Mouse (Mus musculus): ENCODE data around the gene Nectin1. TPM values are rescaled to one million over a fixed set of nuclear protein-coding genes. Genes with fewer than 3 reads are reported as not detected.

The Nectin1 gene
- polyA plus RNA-seq, 1 experiment from 2014 or later = 5.0 TPM

DNA sequence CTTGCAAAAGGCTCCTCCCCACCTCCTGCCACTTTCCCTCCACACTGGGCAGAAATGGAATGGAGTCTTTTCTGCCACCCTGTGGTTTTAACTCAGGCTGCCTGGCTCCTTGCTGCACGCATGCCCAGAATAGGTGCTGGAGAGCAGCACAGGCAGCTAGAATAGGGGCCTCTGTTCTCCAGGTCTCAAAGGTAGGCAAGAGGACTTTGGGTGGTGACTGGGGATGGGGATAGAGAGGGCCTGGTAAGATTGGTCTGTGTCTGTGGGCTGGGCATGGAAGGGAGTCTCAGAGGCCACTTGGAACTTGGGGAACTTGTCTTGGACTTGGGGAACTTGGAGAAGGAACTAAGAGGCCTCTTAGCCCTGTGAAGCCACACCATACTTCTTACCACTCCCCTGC is 27.3 kb downstream of the Nectin1 start:
- no peaks in the 10 kb centered on the region for H3K36me3 ChIP-seq (replicated peaks)
- no peak for DNase-seq (ENCODE audit: low spot score)
- H3K27ac ChIP-seq (replicated peaks) = no peak overlapping the region
- H3K4me1 ChIP-seq = peaks cover 71% of the 10 kb centered on the region
- H3K4me3 ChIP-seq = no peak overlapping the region
- WGBS = 84% methylated on average over 1 of the region's 1 CpGs
- H3K27me3 ChIP-seq (replicated peaks; ENCODE audit: low read depth, poor library complexity, severe bottlenecking) = no peaks in the 10 kb centered on the region
- H3K9me3 ChIP-seq = no peaks in the 10 kb centered on the region

DNA sequence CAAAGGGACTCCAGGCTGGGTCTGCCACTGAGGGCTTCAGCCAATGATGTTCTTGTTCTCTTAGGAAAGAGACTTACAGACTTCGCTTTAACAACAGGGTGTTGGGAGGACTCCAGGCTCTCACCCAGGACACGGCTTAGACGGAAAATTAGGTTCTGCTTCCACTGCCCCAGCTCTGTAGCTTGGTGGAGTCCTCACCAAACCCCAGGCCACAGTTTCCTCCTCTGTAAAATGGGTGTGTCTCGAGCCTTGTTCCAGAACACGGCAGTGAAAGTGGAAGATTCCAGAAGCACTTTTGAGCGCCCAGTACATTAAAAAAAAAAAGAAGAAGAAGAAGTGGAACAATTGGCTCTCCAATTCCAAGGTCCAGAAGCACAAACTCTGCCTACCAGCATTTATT is 28.7 kb downstream of the Nectin1 start:
- Histone ChIP-seq H3K27me3 (replicated peaks; ENCODE audit: low read depth, poor library complexity, severe bottlenecking) (no peaks in the 10 kb centered on the region), H3K4me3 (no peak overlapping the region), H3K27ac (replicated peaks) (no peak overlapping the region), H3K9me3 (no peaks in the 10 kb centered on the region), H3K36me3 (replicated peaks) (no peaks in the 10 kb centered on the region), H3K4me1 (peaks cover 76% of the 10 kb centered on the region)
- 87% methylated on average over 6 of the region's 6 CpGs for WGBS
- no peak for DNase-seq (ENCODE audit: low spot score)

DNA sequence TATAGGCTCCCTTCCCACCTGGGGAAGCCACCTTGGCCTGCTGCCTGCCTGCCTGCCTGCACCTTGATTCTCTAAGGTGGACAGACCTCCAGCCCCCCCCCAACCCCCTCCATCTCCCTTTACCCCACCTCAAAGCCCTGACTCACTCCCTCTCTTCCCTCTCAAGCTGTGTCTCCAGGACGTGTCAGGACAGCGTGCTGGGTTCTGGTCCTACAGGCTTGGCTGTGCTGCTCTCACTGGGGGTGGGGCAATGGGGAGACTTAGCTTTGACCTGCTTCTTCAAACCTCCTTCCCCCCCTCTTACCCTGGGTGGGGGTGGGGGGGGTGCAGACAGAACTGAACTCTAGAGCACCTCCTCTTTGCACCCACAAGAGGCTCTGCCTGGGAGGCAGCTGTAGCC is 29.7 kb downstream of the Nectin1 start:
- Histone ChIP-seq H3K27ac (replicated peaks) (peak overlapping the region; percentile 44; the same call in 1 of the 2 replicates), H3K4me1 (peaks cover 78% of the 10 kb centered on the region), H3K4me3 (no peak overlapping the region), H3K27me3 (replicated peaks; ENCODE audit: low read depth, poor library complexity, severe bottlenecking) (no peaks in the 10 kb centered on the region), H3K9me3 (no peaks in the 10 kb centered on the region), H3K36me3 (replicated peaks) (no peaks in the 10 kb centered on the region)
- WGBS = 78% methylated on average over 2 of the region's 2 CpGs
- no peak for DNase-seq (ENCODE audit: low spot score)

DNA sequence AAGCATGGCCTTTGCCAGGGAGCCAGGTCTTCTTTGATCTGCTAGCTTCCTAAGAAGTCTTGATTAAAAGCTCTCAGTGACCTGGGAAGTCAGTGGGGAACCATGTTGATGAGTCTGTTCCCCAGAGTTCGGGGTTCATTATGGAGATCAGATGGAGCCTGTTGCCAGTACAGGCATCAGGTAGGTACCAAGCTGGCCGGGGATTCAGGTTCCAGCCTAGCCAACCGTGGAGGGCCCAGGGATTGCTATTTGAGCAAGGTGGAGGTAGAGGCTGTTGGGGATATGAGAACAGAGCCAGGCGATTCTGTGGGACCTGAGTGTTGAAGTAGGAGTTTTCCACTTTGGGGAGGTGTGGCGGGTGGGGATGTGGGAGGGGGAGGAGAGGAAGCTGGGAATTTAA is 30.6 kb downstream of the Nectin1 start:
- Histone ChIP-seq H3K9me3 (no peaks in the 10 kb centered on the region), H3K36me3 (replicated peaks) (no peaks in the 10 kb centered on the region), H3K27ac (replicated peaks) (no peak overlapping the region), H3K4me3 (no peak overlapping the region), H3K27me3 (replicated peaks; ENCODE audit: low read depth, poor library complexity, severe bottlenecking) (no peaks in the 10 kb centered on the region), H3K4me1 (peaks cover 78% of the 10 kb centered on the region)
- DNase-seq (ENCODE audit: low spot score) = no peak
- WGBS = 73% methylated on average over 5 of the region's 5 CpGs

DNA sequence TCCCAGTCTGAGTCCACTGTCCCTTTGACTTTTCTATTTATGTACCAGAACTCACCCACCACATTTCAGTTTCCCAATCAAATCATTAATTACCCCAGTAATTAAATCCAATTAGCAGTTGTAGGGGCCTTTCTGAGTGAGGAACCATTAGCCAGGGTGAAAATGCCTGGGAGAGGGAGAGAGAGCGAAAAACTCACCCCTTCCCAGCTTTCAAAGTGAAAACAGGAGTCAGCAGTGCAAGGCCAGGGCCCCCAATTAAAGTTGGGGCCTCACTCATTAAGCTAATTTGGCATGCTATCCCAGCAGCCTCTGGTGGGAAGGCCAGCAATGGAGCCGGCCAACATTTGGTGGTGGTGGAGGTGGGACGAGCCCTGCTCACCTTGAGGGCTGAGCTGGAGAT is 32.4 kb downstream of the Nectin1 start:
- H3K4me1 ChIP-seq = peaks cover 78% of the 10 kb centered on the region
- WGBS = 72% methylated on average over 3 of the region's 3 CpGs
- H3K27ac ChIP-seq (replicated peaks) = no peak overlapping the region

DNA sequence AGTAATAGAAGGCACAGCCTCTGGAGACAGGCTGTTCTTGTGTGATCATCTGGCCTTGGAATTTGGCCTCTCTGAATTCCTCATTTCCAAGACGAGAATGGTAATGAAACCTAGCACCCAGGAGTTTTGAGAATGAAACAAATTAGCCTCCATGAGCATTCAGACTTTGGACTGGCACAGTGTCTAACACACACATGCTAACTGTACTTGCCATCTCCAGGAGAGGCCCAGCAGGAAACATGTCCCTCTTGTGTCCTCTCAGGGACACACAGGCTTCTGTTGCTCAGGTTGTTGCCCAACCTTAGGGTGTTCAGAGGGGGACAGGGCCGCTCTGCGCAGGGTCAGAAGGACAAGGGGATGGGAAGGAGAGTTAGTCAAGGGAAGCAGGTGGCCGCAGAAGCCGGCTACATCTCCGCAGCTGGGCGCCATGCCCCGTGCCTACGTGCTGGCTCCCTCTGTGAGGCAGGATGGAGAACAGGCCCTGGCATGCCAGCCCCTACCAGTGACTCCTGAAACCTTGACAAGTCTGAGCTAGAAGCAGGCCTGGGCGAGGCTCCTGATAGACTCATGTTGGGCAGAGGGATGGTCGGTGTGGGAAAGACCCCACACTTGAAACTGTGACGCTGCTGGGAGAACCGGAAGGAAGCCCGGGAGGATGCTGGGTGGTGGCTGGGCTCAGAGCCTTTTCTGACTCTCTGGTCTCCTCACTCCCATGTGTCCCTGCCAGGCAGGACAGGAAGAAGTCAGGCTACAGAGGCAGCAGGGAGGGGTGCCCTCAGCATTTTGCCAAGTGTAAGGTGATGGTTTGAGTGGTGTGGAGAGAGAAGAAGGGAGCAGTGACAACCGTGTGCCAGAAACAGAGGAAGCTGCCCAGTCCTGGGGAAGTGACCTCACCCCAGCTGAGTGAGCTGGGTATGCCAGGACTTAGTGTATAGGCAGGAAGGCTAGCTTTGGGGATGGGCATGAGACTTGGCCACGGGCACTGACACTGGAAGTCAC is 33.9 kb downstream of the Nectin1 start:
- Histone ChIP-seq H3K36me3 (replicated peaks) (no peaks in the 10 kb centered on the region), H3K4me3 (no peak overlapping the region), H3K9me3 (no peaks in the 10 kb centered on the region), H3K4me1 (peaks cover 90% of the 10 kb centered on the region), H3K27ac (replicated peaks) (peak overlapping the region; percentile 20), H3K27me3 (replicated peaks; ENCODE audit: low read depth, poor library complexity, severe bottlenecking) (0 out of 2 replicates have a peak, but pooled peaks cover 4% of the 10 kb centered on the region)
- 81% methylated on average over 16 of the region's 16 CpGs for WGBS
- DNase-seq (ENCODE audit: low spot score) = no peak

More for the DNA sequence above, 32.4 kb downstream of the Nectin1 start:
- no peak for DNase-seq (ENCODE audit: low spot score)
- Histone ChIP-seq H3K9me3 (no peaks in the 10 kb centered on the region), H3K4me3 (no peak overlapping the region), H3K36me3 (replicated peaks) (no peaks in the 10 kb centered on the region), H3K27me3 (replicated peaks; ENCODE audit: low read depth, poor library complexity, severe bottlenecking) (0 out of 2 replicates have a peak, but pooled peaks cover 4% of the 10 kb centered on the region)

DNA sequence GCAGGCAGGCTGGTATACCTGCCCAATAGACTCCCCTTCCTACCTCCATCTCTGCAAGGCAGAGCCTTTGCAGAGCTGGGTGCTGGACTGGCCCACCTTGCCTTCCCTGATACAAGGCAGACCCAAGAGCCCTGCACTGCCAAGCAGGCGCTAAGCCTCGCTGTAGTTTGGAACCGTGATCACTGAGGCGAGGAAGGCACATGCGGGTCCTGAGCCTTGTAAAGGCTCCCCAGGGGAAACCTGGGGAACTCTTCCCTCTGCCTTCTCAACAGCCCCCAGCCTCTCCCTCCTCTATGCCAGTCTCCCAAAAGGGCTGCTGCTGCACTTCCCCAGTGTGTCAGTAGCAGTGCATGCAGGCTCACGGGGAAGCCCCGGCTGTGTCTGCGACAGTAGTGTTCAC is 37.1 kb downstream of the Nectin1 start:
- no peaks in the 10 kb centered on the region for H3K36me3 ChIP-seq (replicated peaks)
- 0 out of 2 replicates have a peak, but pooled peaks cover 4% of the 10 kb centered on the region for H3K27me3 ChIP-seq (replicated peaks; ENCODE audit: low read depth, poor library complexity, severe bottlenecking)
- H3K4me3 ChIP-seq = no peak overlapping the region
- H3K9me3 ChIP-seq = no peaks in the 10 kb centered on the region
- 50% methylated on average over 8 of the region's 8 CpGs for WGBS
- peaks cover 90% of the 10 kb centered on the region for H3K4me1 ChIP-seq
- H3K27ac ChIP-seq (replicated peaks) = peak overlapping the region; percentile 19; the same call in 1 of the 2 replicates
- DNase-seq (ENCODE audit: low spot score) = no peak

DNA sequence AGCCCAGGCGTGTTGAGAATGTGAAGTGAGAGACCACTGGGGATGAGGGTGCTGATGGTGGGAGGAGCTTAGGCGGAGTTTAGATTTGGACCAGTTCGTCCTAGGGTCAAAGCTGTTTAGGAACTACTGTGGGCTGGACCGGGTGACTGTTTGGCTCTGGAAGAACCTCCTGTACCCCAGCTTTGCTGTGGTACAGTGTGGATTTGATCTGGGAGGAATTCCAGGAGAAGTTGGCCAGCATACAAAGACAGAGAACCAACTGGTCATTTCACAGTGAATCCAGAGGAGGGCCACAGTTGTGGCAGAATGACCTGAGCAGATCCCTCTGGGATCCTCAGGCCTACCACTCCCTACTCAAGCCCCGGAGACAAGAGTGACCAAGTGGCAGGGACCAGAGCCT is 38.6 kb downstream of the Nectin1 start:
- Histone ChIP-seq H3K27me3 (replicated peaks; ENCODE audit: low read depth, poor library complexity, severe bottlenecking) (0 out of 2 replicates have a peak, but pooled peaks cover 4% of the 10 kb centered on the region), H3K27ac (replicated peaks) (no peak overlapping the region), H3K36me3 (replicated peaks) (no peaks in the 10 kb centered on the region), H3K9me3 (no peaks in the 10 kb centered on the region), H3K4me1 (peaks cover 81% of the 10 kb centered on the region), H3K4me3 (no peak overlapping the region)
- no peak for DNase-seq (ENCODE audit: low spot score)
- 67% methylated on average over 5 of the region's 5 CpGs for WGBS

DNA sequence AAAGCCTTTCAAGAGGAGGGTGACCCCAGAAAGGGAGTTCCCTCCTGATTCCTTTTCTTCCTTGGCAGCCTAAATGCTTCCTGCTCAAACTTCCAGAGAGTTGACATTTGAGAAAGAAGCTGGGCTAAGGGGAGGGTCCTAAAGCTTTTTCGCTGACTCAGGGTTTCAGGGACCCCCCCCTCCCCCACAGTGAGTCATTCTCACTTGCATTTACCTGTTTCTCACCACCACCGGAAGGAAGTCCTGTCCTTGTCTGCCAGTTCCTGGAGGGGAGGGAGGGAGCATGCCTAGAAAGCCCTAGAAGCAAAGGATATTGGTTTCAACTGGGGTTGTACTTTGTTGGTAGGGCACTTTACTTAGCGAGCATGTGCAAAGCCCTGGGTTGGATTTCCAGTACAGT is 40.2 kb downstream of the Nectin1 start:
- Histone ChIP-seq H3K27ac (replicated peaks) (peak overlapping the region; percentile 62; the same call in 1 of the 2 replicates), H3K4me1 (peaks cover 80% of the 10 kb centered on the region), H3K27me3 (replicated peaks; ENCODE audit: low read depth, poor library complexity, severe bottlenecking) (0 out of 2 replicates have a peak, but pooled peaks cover 4% of the 10 kb centered on the region), H3K4me3 (no peak overlapping the region), H3K36me3 (replicated peaks) (no peaks in the 10 kb centered on the region), H3K9me3 (no peaks in the 10 kb centered on the region)
- WGBS = 52% methylated on average over 3 of the region's 3 CpGs
- peak; percentile 36 for DNase-seq (ENCODE audit: low spot score)

DNA sequence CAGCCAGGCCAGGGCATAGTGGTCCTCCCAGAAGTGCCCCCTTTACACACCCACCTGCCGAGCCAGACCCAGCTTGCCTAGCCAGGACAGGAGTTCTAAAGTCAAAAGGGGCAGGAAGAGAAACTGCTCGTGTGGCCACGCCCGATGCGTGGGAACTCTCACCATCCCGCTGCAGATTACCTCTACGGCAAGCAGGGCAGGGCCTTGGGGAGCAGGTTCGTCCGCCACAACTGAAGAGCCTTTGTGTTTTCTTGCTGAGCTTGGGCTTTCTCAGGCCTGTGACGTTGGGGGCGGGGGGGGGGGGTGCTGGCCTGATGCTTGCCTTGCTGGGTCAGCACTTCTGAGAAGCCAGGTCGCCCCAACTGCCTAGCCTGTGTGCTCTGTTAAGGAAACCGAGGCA is 41.1 kb downstream of the Nectin1 start:
- 0 out of 2 replicates have a peak, but pooled peaks cover 4% of the 10 kb centered on the region for H3K27me3 ChIP-seq (replicated peaks; ENCODE audit: low read depth, poor library complexity, severe bottlenecking)
- peak; percentile 25 for DNase-seq (ENCODE audit: low spot score)
- H3K4me1 ChIP-seq = peaks cover 73% of the 10 kb centered on the region
- no peaks in the 10 kb centered on the region for H3K36me3 ChIP-seq (replicated peaks)
- peak overlapping the region; percentile 15; the same call in 1 of the 2 replicates for H3K27ac ChIP-seq (replicated peaks)
- no peaks in the 10 kb centered on the region for H3K9me3 ChIP-seq
- H3K4me3 ChIP-seq = no peak overlapping the region
- 51% methylated on average over 13 of the region's 13 CpGs for WGBS

DNA sequence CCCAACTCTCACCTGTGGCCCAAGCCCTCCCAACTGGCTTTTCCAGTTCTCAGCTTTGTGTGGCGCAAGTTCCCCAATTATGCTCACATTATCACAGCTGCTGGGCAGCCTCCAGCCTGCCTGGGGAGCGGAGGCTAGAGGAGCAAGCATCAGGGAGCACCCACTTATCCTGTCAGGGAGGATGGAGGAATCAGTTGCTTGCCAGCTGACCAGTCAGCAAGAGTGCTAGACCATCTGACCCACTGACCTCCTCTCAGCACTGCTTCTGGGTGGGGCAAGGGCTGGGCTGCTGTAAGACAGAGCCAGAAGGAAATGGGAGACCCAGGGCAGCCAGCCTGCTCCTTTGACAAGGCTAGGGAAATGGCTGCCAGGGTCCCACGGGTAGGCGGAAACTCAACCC is 43.8 kb downstream of the Nectin1 start:
- DNase-seq (ENCODE audit: low spot score) = peak; percentile 39
- no peaks in the 10 kb centered on the region for H3K27me3 ChIP-seq (replicated peaks; ENCODE audit: low read depth, poor library complexity, severe bottlenecking)
- peaks cover 19% of the 10 kb centered on the region for H3K36me3 ChIP-seq (replicated peaks)
- 74% methylated on average over 4 of the region's 4 CpGs for WGBS
- H3K4me1 ChIP-seq = peaks cover 48% of the 10 kb centered on the region
- H3K9me3 ChIP-seq = no peaks in the 10 kb centered on the region
- no peak overlapping the region for H3K4me3 ChIP-seq
- H3K27ac ChIP-seq (replicated peaks) = peak overlapping the region; percentile 59

DNA sequence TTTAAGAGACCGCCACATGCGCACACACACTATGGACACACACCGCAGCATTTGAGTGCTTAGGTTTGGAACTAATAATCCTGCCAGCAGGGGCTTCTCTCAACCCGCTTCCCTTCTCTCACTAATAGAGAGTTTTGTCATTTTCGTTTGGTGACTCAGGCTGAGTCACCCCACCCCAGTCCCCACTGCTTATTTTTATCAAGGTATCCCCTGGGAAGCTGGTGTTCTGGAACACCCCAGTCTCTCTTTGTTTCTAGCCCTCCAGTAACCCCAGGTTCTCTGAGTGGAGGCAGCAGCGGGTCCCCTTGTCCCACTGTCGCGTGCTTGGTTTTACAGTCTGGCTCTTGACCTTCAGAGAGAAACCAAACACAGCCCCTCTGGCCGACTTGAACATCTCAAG is 48.9 kb downstream of the Nectin1 start:
- 89% methylated on average over 9 of the region's 9 CpGs for WGBS
- peaks cover 66% of the 10 kb centered on the region for H3K36me3 ChIP-seq (replicated peaks)
- no peak overlapping the region for H3K27ac ChIP-seq (replicated peaks)
- peaks cover 44% of the 10 kb centered on the region for H3K4me1 ChIP-seq
- DNase-seq (ENCODE audit: low spot score) = no peak
- H3K4me3 ChIP-seq = no peak overlapping the region
- H3K27me3 ChIP-seq (replicated peaks; ENCODE audit: low read depth, poor library complexity, severe bottlenecking) = no peaks in the 10 kb centered on the region
- H3K9me3 ChIP-seq = no peaks in the 10 kb centered on the region

DNA sequence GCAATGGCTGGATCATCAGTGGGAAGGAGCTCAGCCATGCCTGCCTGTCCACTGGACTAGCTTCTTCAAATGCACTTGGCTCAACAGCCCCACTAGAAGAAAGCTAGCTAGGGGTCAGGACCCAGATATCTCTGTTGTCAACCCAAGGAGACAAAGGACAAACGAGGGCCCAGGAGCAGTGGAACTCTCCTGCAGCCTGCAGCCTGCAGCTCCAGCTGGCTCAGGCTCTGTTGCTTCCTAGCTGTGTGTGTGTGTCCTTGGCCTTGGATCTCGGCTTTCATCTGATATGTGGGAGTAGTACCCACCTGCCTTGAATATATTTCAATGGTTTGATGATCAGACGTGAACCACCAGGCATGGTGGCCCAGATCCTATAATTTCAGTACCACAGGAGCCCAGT is 49.6 kb downstream of the Nectin1 start:
- Histone ChIP-seq H3K9me3 (no peaks in the 10 kb centered on the region), H3K4me3 (no peak overlapping the region), H3K27me3 (replicated peaks; ENCODE audit: low read depth, poor library complexity, severe bottlenecking) (no peaks in the 10 kb centered on the region), H3K36me3 (replicated peaks) (peaks cover 72% of the 10 kb centered on the region), H3K27ac (replicated peaks) (no peak overlapping the region), H3K4me1 (peaks cover 42% of the 10 kb centered on the region)
- no peak for DNase-seq (ENCODE audit: low spot score)
- WGBS = 83% methylated on average over 3 of the region's 3 CpGs

Data from embryonic facial prominence, embryonic 10.5 days (tissue).